In the genomic region with DNA sequence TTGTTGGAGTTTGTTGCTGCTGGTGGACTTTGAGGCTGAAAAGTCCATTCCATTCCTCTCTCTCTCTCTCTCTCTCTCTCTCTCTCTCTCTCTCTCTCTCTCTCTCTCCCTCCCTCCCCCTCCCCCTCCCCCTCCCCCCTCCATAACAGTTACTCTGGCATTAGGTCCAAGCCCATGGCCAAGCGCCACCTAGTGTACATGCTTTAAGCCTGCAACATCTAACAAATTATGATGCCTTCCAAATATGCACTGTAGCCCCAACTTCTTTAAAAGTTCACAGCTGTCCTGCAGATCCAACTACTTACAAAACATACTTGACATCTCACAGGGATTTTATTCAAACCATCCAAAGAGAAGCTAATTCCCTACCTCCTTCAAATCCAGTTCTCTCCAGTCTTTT, we compare ENCODE assay signal across 8 mouse cellular contexts. TPM values are rescaled to one million over a fixed set of nuclear protein-coding genes. Genes with fewer than 3 reads are reported as not detected.
DNase-seq lines count a peak whose midpoint lies in the region; ATAC-seq and TF ChIP-seq lines count a peak whose summit lies in the region.

No protein-coding gene starts in this region.

- H3K36me3 ChIP-seq in liver, adult 2 months (ENCODE audit: control insufficient read depth, insufficient read depth, low read length): peaks cover 6% of the 10 kb centered on the region
- no peaks in the 10 kb centered on the region for H3K36me3 ChIP-seq in liver, embryonic 12.5 days

- peak; percentile 42; the same call in 1 of the 2 replicates for TF ChIP-seq CTCF in liver, adult 2 months (IDR thresholded peaks at IDR 0.05; ENCODE audit: low read depth, low read length)
- peak; percentile 35 for TF ChIP-seq CTCF in bone marrow, adult 2 months (IDR thresholded peaks at IDR 0.05; ENCODE audit: control insufficient read depth, insufficient read depth, low read length)

- H3K4me3 ChIP-seq in liver, adult 2 months (ENCODE audit: insufficient read depth, low read depth, low read length): no peak overlapping the region
- H3K4me3 ChIP-seq in liver, embryonic 12.5 days: no peak overlapping the region
- H3K4me3 ChIP-seq in bone marrow, adult 2 months (replicated peaks; ENCODE audit: control insufficient read depth, low read depth, low read length): no peak overlapping the region

- no peak for TF ChIP-seq POLR2A in liver, adult 2 months (IDR thresholded peaks at IDR 0.05; ENCODE audit: extremely low read depth, insufficient read depth, low read length)
- TF ChIP-seq POLR2A in bone marrow, adult 2 months (IDR thresholded peaks at IDR 0.05; ENCODE audit: borderline replicate concordance, control insufficient read depth, low read depth, low read length): no peak

- DNase-seq in cerebellum, postnatal 36 days: peak; percentile 25 to 42
- no peak for DNase-seq in cerebellum, adult 8-10 months
- no peak for DNase-seq in liver, adult 2 months (ENCODE audit: extremely low read depth, low read depth, low spot score)
- DNase-seq in retina, embryonic 14.5 days (ENCODE audit: low spot score): peak; percentile 48
- DNase-seq in layer of hippocampus, adult 11-12 months (ENCODE audit: low spot score): no peak
- DNase-seq in left cerebral cortex, postnatal 36 days (ENCODE audit: low spot score in 2 of 2): no peak

- intact Hi-C loops in left cerebral cortex, postnatal 36 days (cut with DNase I): loop anchor here (2.0 to 5.0 kb wide), 2 partner anchors 100 to 197 kb away; no protein-coding TSS in a partner anchor

- WGBS in liver, adult 2 months: 65% methylated on average over 1 of the region's 1 CpGs
- WGBS in liver, embryonic 12.5 days (ENCODE audit: insufficient replicate concordance): 9% methylated on average over 1 of the region's 1 CpGs
- WGBS in bone marrow, adult 2 months: 40% methylated on average over 1 of the region's 1 CpGs

- ATAC-seq in liver, embryonic 12.5 days: no peak

- peaks cover 8% of the 10 kb centered on the region for H3K4me1 ChIP-seq in liver, adult 2 months (ENCODE audit: control insufficient read depth, insufficient read depth, low read length)
- peaks cover 13% of the 10 kb centered on the region for H3K4me1 ChIP-seq in liver, embryonic 12.5 days
- peaks cover 1% of the 10 kb centered on the region; the same call in 1 of the 2 replicates for H3K4me1 ChIP-seq in bone marrow, adult 2 months (ENCODE audit: control insufficient read depth, insufficient read depth, low read length)

- no peak overlapping the region for H3K9ac ChIP-seq in liver, adult 2 months (ENCODE audit: low read depth, low read length)
- H3K9ac ChIP-seq in liver, embryonic 12.5 days: no peak overlapping the region

- no peaks in the 10 kb centered on the region for H3K9me3 ChIP-seq in liver, embryonic 12.5 days (replicated peaks)

- H3K27me3 ChIP-seq in liver, adult 2 months (ENCODE audit: control insufficient read depth, insufficient read depth, low read length): no peaks in the 10 kb centered on the region
- no peaks in the 10 kb centered on the region for H3K27me3 ChIP-seq in liver, embryonic 12.5 days (replicated peaks)

- H3K4me2 ChIP-seq in liver, embryonic 12.5 days: no peak overlapping the region

- no peak overlapping the region for H3K27ac ChIP-seq in liver, adult 2 months (replicated peaks; ENCODE audit: insufficient read depth, low read depth, low read length)
- no peak overlapping the region for H3K27ac ChIP-seq in liver, embryonic 12.5 days
- H3K27ac ChIP-seq in bone marrow, adult 2 months (ENCODE audit: control insufficient read depth, insufficient read depth, low read depth, low read length, poor library complexity): no peak overlapping the region

- no peaks in the 10 kb centered on the region for H3K79me2 ChIP-seq in liver, adult 2 months (ENCODE audit: control insufficient read depth, insufficient read depth, low read length)

RNA-seq across cellular contexts. Expression of gene F3, which starts 14.1 kb away (rescaled TPM):
- total RNA-seq in liver, adult 2 months (2014; rRNA removed): 5.1 and 6.4 TPM in 2 replicates
- 2.3 and 2.7 TPM in 2 replicates for polyA plus RNA-seq in liver, adult 2 months (2012; rRNA removed)
- polyA plus RNA-seq in liver, embryonic 12.5 days (2016; fragmentation: Nextera tagmentation; extraction: Ambion mirVana): 0.42 and 0.43 TPM in 2 replicates
- polyA plus RNA-seq in bone marrow, adult 2 months (2011; ENCODE audit: insufficient read depth, insufficient read length, low replicate concordance, missing spikeins): 3.6 TPM in 1 of 2 replicates, not detected in the other
- 10 to 100 TPM; 46.1 to 50.9 TPM for total RNA-seq in left cerebral cortex, postnatal 36 days (2021)

Comparison
In these comparisons a context has a peak if more than half of its experiments do, and no peak if none do; other contexts are left out.
1. DNase-seq: peak in cerebellum, postnatal 36 days (2 of 2) and retina, embryonic 14.5 days (single experiment); none in cerebellum, adult 8-10 months (single experiment), liver, adult 2 months (single experiment), layer of hippocampus, adult 11-12 months (single experiment) and left cerebral cortex, postnatal 36 days (0 of 2).